Mouse (Mus musculus) embryonic facial prominence, embryonic 10.5 days (tissue): ENCODE data around the gene Spryd4. TPM values are rescaled to one million over a fixed set of nuclear protein-coding genes. Genes with fewer than 3 reads are reported as not detected.
A peak's percentile ranks its signal among the peaks of the same experiment; 100 is the strongest.
"Not testable (repeated sequence)": the region's sequence is repeated elsewhere in the genome, so short reads cannot be mapped to it uniquely, and the experiment has no call there.

ENCODE experiments used
- DNase-seq: peaks from one replicate; pipeline ENCODE4 v3.0.0-alpha.2; 2017; ENCODE audit warnings: low spot score
- H3K27ac ChIP-seq: fragments of 300-500 bp; sonication (generic); replicated peaks from 2 replicates; pipeline ENCODE4 v1.5.1; 2016; ENCODE audit warnings: mild to moderate bottlenecking
- H3K27me3 ChIP-seq: fragments of 300-500 bp; sonication (generic); replicated peaks from 2 replicates; pipeline ENCODE4 v1.6.1; 2016; ENCODE audit warnings: low read depth, mild to moderate bottlenecking; ENCODE audit not compliant: poor library complexity, severe bottlenecking
- H3K36me3 ChIP-seq: fragments of 300-500 bp; sonication (generic); replicated peaks from 2 replicates; pipeline ENCODE4 v1.6.1; 2016; ENCODE audit warnings: mild to moderate bottlenecking, moderate library complexity
- H3K4me1 ChIP-seq: fragments of 300-500 bp; sonication (generic); 2 replicates; pipeline ENCODE4 v1.6.1; 2016
- H3K4me3 ChIP-seq: fragments of 300-500 bp; sonication (generic); 2 replicates; pipeline ENCODE4 v1.5.1; 2016; ENCODE audit warnings: mild to moderate bottlenecking, moderate library complexity
- H3K9me3 ChIP-seq: fragments of 300-500 bp; sonication (generic); 2 replicates; pipeline ENCODE4 v1.6.1; 2016; ENCODE audit warnings: mild to moderate bottlenecking
- WGBS: fragments of 180-500 bp; shearing (Covaris S2); methylation state at CpG from one replicate; pipeline ENCODE4 v1.1.7; 2016; 5-methylcytosine and 5-hydroxymethylcytosine counted together
- polyA plus RNA-seq: library from polyadenylated mRNA; unstranded; fragments of >200 nt; fragmentation: Nextera tagmentation; extraction: Ambion mirVana; gene quantifications from 2 replicates; pipeline ENCODE4 v1.2.1, GENCODE M21; 2016

Spryd4 gene
- polyA plus RNA-seq, 1 experiment from 2014 or later, result 31.8 TPM

DNA sequence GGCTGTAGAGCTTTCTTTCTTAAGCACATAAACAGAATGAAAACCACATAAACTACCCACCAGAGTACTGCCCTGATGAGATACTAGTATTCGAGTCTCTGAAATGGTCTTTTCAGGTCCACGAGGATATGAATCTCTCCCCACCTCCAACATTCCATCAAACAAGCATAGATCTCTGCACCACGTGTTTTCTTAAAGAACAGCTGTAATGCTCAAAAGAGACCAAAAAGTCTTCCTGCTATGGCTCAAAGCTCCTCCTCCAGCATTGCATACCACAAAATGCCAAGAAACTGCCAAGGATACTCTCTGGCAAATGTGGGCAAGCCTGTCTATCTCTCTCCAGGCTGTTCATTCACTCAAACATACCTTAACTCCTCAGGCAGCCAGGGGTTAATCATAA is 36.3 kb downstream of the Spryd4 start:
- WGBS, result 25% methylated on average over 3 of the region's 3 CpGs

DNA sequence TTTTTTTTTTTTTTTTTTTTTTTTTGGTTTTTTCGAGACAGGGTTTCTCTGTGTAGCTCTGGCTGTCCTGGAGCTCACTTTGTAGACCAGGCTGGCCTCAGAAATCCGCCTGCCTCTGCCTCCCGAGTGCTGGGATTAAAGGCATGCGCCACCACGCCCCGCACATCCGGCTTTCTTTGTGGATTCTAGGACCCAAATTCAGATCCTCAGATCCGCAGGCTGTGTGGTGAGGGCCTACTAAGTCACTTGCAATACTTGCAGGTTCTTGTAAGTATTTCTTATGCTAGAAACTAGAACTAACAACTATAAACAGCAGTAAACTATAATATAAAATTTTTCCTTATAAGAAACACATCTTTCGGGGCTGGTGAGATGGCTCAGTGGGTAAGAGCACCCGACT is 40.3 kb downstream of the Spryd4 start:
- H3K27me3 ChIP-seq, result not testable (repeated sequence)

More for the DNA sequence above, 36.3 kb downstream of the Spryd4 start:
- Histone ChIP-seq H3K27ac (peak overlapping the region; percentile 89), H3K4me3 (peak overlapping the region; percentile 74), H3K27me3 (no peaks in the 10 kb centered on the region), H3K36me3 (0 out of 2 replicates have a peak, but pooled peaks cover 3% of the 10 kb centered on the region), H3K4me1 (peaks cover 41% of the 10 kb centered on the region), H3K9me3 (no peaks in the 10 kb centered on the region)
- no peak for DNase-seq

DNA sequence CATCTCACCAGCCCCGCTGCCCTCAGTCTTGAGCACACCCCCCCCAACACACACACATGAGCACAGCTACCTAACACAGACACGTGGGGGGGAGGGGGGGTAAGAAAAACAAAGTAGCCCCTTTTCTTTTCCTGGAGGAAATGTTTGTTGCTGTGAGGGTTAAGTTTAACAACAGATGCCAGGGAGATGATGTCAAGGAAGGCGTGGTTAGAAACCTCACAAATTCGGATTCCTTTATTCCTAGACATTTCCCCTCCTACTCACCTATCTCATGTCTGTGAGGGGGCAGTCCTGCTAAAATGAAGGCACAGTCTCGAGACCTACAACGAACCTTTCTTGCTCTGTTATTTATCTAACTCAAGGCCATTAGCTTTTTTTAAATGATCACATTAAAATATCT is 44.5 kb downstream of the Spryd4 start:
- 58% methylated on average over 6 of the region's 6 CpGs for WGBS
- Histone ChIP-seq H3K4me3 (no peak overlapping the region), H3K27ac (no peak overlapping the region), H3K36me3 (peaks cover 36% of the 10 kb centered on the region), H3K27me3 (no peaks in the 10 kb centered on the region), H3K4me1 (0 out of 2 replicates have a peak, but pooled peaks cover 6% of the 10 kb centered on the region), H3K9me3 (no peaks in the 10 kb centered on the region)
- no peak for DNase-seq

More for the DNA sequence above, 40.3 kb downstream of the Spryd4 start:
- DNase-seq, H3K27ac ChIP-seq, H3K4me3 ChIP-seq, H3K9me3 ChIP-seq, H3K36me3 ChIP-seq: not testable (repeated sequence)
- WGBS, result 96% methylated on average over 10 of the region's 10 CpGs
- peaks cover 29% of the 10 kb centered on the region for H3K4me1 ChIP-seq

DNA sequence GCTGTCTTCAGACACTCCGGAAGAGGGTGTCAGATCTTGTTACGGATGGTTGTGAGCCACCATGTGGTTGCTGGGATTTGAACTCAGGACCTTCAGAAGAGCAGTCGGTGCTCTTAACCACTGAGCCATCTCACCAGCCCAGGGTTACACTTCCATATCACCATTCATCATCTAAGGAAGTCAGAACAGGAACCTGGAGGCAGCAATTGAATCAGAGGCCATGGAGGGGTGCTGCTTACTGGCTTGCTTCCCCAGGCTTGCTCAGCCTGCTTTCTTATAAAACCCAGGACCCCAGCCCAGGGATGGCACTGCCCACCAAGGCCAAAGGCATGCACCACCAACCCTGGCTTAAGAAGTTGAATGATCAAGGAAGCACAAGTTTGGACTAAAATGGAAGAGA is 45.9 kb downstream of the Spryd4 start:
- H3K9me3 ChIP-seq, DNase-seq, H3K4me3 ChIP-seq, H3K27ac ChIP-seq, H3K4me1 ChIP-seq, H3K27me3 ChIP-seq: not testable (repeated sequence)
- 87% methylated on average over 3 of the region's 3 CpGs for whole genome bisulfite sequencing
- peaks cover 36% of the 10 kb centered on the region for H3K36me3 ChIP-seq

Other genes starting within 250 kb of the Spryd4 start
- gene Hsd17b6, start 204.2 kb downstream of the Spryd4 start, polyA plus RNA-seq, result not detected in 2 replicates
- 106 and 111 TPM in 2 replicates for gene Prim1, start 196.6 kb downstream of the Spryd4 start, polyA plus RNA-seq
- gene Naca, start 176.2 kb downstream of the Spryd4 start, polyA plus RNA-seq, result 907 and 927 TPM in 2 replicates
- gene Ptges3, start 152.9 kb downstream of the Spryd4 start, polyA plus RNA-seq, result 711 and 729 TPM in 2 replicates
- 2,197 and 2,277 TPM in 2 replicates for gene Atp5b, start 128.5 kb downstream of the Spryd4 start, polyA plus RNA-seq
- 14.7 and 17.5 TPM in 2 replicates for gene Baz2a, start 120.2 kb downstream of the Spryd4 start, polyA plus RNA-seq
- 27.9 and 31.0 TPM in 2 replicates for gene Rbms2, start 31.5 kb downstream of the Spryd4 start, polyA plus RNA-seq
- gene Gls2, start 17.4 kb downstream of the Spryd4 start, polyA plus RNA-seq, result 1.4 and 1.5 TPM in 2 replicates
- gene Mip, start 14.0 kb upstream of the Spryd4 start, polyA plus RNA-seq, result not detected in 2 replicates
- gene Timeless, start 20.3 kb upstream of the Spryd4 start, polyA plus RNA-seq, result 95.9 and 103 TPM in 2 replicates
- 0.49 and 0.69 TPM in 2 replicates for gene Apon, start 42.3 kb upstream of the Spryd4 start, polyA plus RNA-seq
- gene Apof, start 56.9 kb upstream of the Spryd4 start, polyA plus RNA-seq, result 0.11 TPM in 1 of 2 replicates, not detected in the other
- 14.3 and 15.3 TPM in 2 replicates for gene Stat2, start 58.8 kb upstream of the Spryd4 start, polyA plus RNA-seq
- 0.13 TPM in 1 of 2 replicates, not detected in the other for gene Il23a, start 86.9 kb upstream of the Spryd4 start, polyA plus RNA-seq
- 42.9 and 43.3 TPM in 2 replicates for gene Pan2, start 91.5 kb upstream of the Spryd4 start, polyA plus RNA-seq
- gene Cnpy2, start 110.7 kb upstream of the Spryd4 start, polyA plus RNA-seq, result 273 and 305 TPM in 2 replicates
- gene Cs, start 125.9 kb upstream of the Spryd4 start, polyA plus RNA-seq, result 244 and 258 TPM in 2 replicates
- 9.5 and 11.1 TPM in 2 replicates for gene Coq10a, start 157.2 kb upstream of the Spryd4 start, polyA plus RNA-seq
- gene Ankrd52, start 165.3 kb upstream of the Spryd4 start, polyA plus RNA-seq, result 12.1 and 12.4 TPM in 2 replicates
- gene Slc39a5, start 189.4 kb upstream of the Spryd4 start, polyA plus RNA-seq, result 0.13 and 0.36 TPM in 2 replicates
- 119 and 129 TPM in 2 replicates for gene Nabp2, start 199.7 kb upstream of the Spryd4 start, polyA plus RNA-seq
- gene Rnf41, start 199.8 kb upstream of the Spryd4 start, polyA plus RNA-seq, result 42.1 and 44.6 TPM in 2 replicates
- 77.3 and 85.9 TPM in 2 replicates for gene Smarcc2, start 247.4 kb upstream of the Spryd4 start, polyA plus RNA-seq